Mouse (Mus musculus): ENCODE measurements around the gene Gm20547. TPM values are rescaled to one million over a fixed set of nuclear protein-coding genes. Genes with fewer than 3 reads are reported as not detected.
A peak's percentile ranks its signal among the peaks of the same experiment; 100 is the strongest.
"Not testable (repeated sequence)": the region's sequence is repeated elsewhere in the genome, so short reads cannot be mapped to it uniquely, and the experiment has no call there.

Gene Gm20547
- polyA plus RNA-seq, 1 experiment from 2014 or later = 0.06 TPM

- 0 out of 2 replicates have a peak overlapping the region, but pooled peaks have one; percentile 1 for H3K4me3 ChIP-seq
- peaks cover 25% of the 10 kb centered on the region for H3K4me1 ChIP-seq
- no peak for DNase-seq (ENCODE audit: low spot score)
- no peaks in the 10 kb centered on the region for H3K9me3 ChIP-seq (replicated peaks)
- no peak overlapping the region for H3K27ac ChIP-seq
- no peaks in the 10 kb centered on the region for H3K27me3 ChIP-seq (ENCODE audit: low read depth, poor library complexity, severe bottlenecking)
- 95% methylated on average over 7 of the region's 7 CpGs for WGBS
- H3K36me3 ChIP-seq = peaks cover 65% of the 10 kb centered on the region
Observed at GRCm38 (mm10) chr17:34838785-34839184, 43.1 kb downstream of the Gm20547 start.

GRCm38 (mm10) chr17:34837464-34838324, 44.1 kb downstream of the Gm20547 start:
- peak overlapping the region; percentile 83 for H3K27ac ChIP-seq
- H3K27me3 ChIP-seq (ENCODE audit: low read depth, poor library complexity, severe bottlenecking) = no peaks in the 10 kb centered on the region
- peaks cover 58% of the 10 kb centered on the region for H3K36me3 ChIP-seq
- WGBS = 36% methylated on average over 43 of the region's 43 CpGs
- peak overlapping the region; percentile 86 for H3K4me3 ChIP-seq
- peaks cover 25% of the 10 kb centered on the region for H3K4me1 ChIP-seq
- DNase-seq (ENCODE audit: low spot score) = no peak
- H3K9me3 ChIP-seq (replicated peaks) = no peaks in the 10 kb centered on the region

GRCm38 (mm10) chr17:34836856-34837221, 45.0 kb downstream of the Gm20547 start, which contains the start of the genes Stk19 and Dxo:
Gene Stk19 (minus strand): TSS chr17:34836945.
Gene Dxo (plus strand): TSS chr17:34837019.
- H3K36me3 ChIP-seq = peaks cover 58% of the 10 kb centered on the region
- no peaks in the 10 kb centered on the region for H3K9me3 ChIP-seq (replicated peaks)
- H3K4me3 ChIP-seq = peak within 1 kb of the TSS; percentile 86
- H3K27ac ChIP-seq = peak within 1 kb of the TSS; percentile 83
- H3K27me3 ChIP-seq (ENCODE audit: low read depth, poor library complexity, severe bottlenecking) = no peaks in the 10 kb centered on the region
- H3K4me1 ChIP-seq = peaks cover 25% of the 10 kb centered on the region
- DNase-seq (ENCODE audit: low spot score) = peak; percentile 98
- WGBS = under 1% methylated on average over 40 of the region's 40 CpGs

GRCm38 (mm10) chr17:34836155-34836855, 45.5 kb downstream of the Gm20547 start:
- peaks cover 56% of the 10 kb centered on the region for H3K36me3 ChIP-seq
- no peaks in the 10 kb centered on the region for H3K27me3 ChIP-seq (ENCODE audit: low read depth, poor library complexity, severe bottlenecking)
- peaks cover 25% of the 10 kb centered on the region for H3K4me1 ChIP-seq
- H3K27ac ChIP-seq = peak overlapping the region; percentile 83
- no peak for DNase-seq (ENCODE audit: low spot score)
- 4% methylated on average over 48 of the region's 48 CpGs for WGBS
- H3K4me3 ChIP-seq = peak overlapping the region; percentile 86
- no peaks in the 10 kb centered on the region for H3K9me3 ChIP-seq (replicated peaks)

- H3K27me3 ChIP-seq (ENCODE audit: low read depth, poor library complexity, severe bottlenecking); DNase-seq (ENCODE audit: low spot score); H3K27ac ChIP-seq; H3K9me3 ChIP-seq (replicated peaks); H3K4me1 ChIP-seq; H3K4me3 ChIP-seq: not testable (repeated sequence)
- 89% methylated on average over 1 of the region's 1 CpGs for WGBS
- H3K36me3 ChIP-seq = peaks cover 76% of the 10 kb centered on the region
Observed at GRCm38 (mm10) chr17:34830776-34831175, 51.1 kb downstream of the Gm20547 start.

- H3K4me3 ChIP-seq = no peak overlapping the region
- H3K4me1 ChIP-seq = no peaks in the 10 kb centered on the region
- no peaks in the 10 kb centered on the region for H3K27me3 ChIP-seq (ENCODE audit: low read depth, poor library complexity, severe bottlenecking)
- no peak for DNase-seq (ENCODE audit: low spot score)
- H3K27ac ChIP-seq = no peak overlapping the region
- WGBS = 80% methylated on average over 7 of the region's 7 CpGs
- no peaks in the 10 kb centered on the region for H3K9me3 ChIP-seq (replicated peaks)
- H3K36me3 ChIP-seq = no peaks in the 10 kb centered on the region
Observed at GRCm38 (mm10) chr17:34814818-34815370, 66.9 kb downstream of the Gm20547 start.

- not testable (repeated sequence) for H3K4me3 ChIP-seq; H3K36me3 ChIP-seq; H3K27me3 ChIP-seq (ENCODE audit: low read depth, poor library complexity, severe bottlenecking); H3K9me3 ChIP-seq (replicated peaks); H3K4me1 ChIP-seq; H3K27ac ChIP-seq
- WGBS = 60% methylated on average over 12 of the region's 12 CpGs
- peak; percentile 62 for DNase-seq (ENCODE audit: low spot score)
Observed at GRCm38 (mm10) chr17:34813747-34814146, 68.1 kb downstream of the Gm20547 start.

GRCm38 (mm10) chr17:34811275-34811674, 70.6 kb downstream of the Gm20547 start:
- no peak overlapping the region for H3K4me3 ChIP-seq
- H3K36me3 ChIP-seq = no peaks in the 10 kb centered on the region
- H3K4me1 ChIP-seq = no peaks in the 10 kb centered on the region
- no peaks in the 10 kb centered on the region for H3K9me3 ChIP-seq (replicated peaks)
- no peak overlapping the region for H3K27ac ChIP-seq
- no peaks in the 10 kb centered on the region for H3K27me3 ChIP-seq (ENCODE audit: low read depth, poor library complexity, severe bottlenecking)
- WGBS = 81% methylated on average over 15 of the region's 15 CpGs
- no peak for DNase-seq (ENCODE audit: low spot score)

- not testable (repeated sequence) for H3K27me3 ChIP-seq (ENCODE audit: low read depth, poor library complexity, severe bottlenecking); H3K36me3 ChIP-seq; H3K4me1 ChIP-seq; DNase-seq (ENCODE audit: low spot score); H3K27ac ChIP-seq; H3K4me3 ChIP-seq; H3K9me3 ChIP-seq (replicated peaks)
- 81% methylated on average over 8 of the region's 8 CpGs for WGBS
Observed at GRCm38 (mm10) chr17:34810811-34811210, 71.0 kb downstream of the Gm20547 start.

- H3K9me3 ChIP-seq (replicated peaks); H3K36me3 ChIP-seq; H3K4me1 ChIP-seq; H3K27me3 ChIP-seq (ENCODE audit: low read depth, poor library complexity, severe bottlenecking); H3K27ac ChIP-seq; DNase-seq (ENCODE audit: low spot score); H3K4me3 ChIP-seq: not testable (repeated sequence)
- 89% methylated on average over 5 of the region's 5 CpGs for WGBS
Observed at GRCm38 (mm10) chr17:34810411-34810810, 71.4 kb downstream of the Gm20547 start.

- Histone ChIP-seq H3K36me3 (no peaks in the 10 kb centered on the region), H3K4me3 (no peak overlapping the region), H3K27ac (no peak overlapping the region), H3K4me1 (no peaks in the 10 kb centered on the region), H3K9me3 (replicated peaks) (peaks cover 3% of the 10 kb centered on the region; the same call in 1 of the 2 replicates), H3K27me3 (ENCODE audit: low read depth, poor library complexity, severe bottlenecking) (no peaks in the 10 kb centered on the region)
- WGBS = 89% methylated on average over 6 of the region's 6 CpGs
- DNase-seq (ENCODE audit: low spot score) = no peak
Observed at GRCm38 (mm10) chr17:34808599-34809205, 73.1 kb downstream of the Gm20547 start.

GRCm38 (mm10) chr17:34807176-34807575, 74.7 kb downstream of the Gm20547 start:
- Histone ChIP-seq H3K4me1 (no peaks in the 10 kb centered on the region), H3K9me3 (replicated peaks) (peaks cover 3% of the 10 kb centered on the region; the same call in 1 of the 2 replicates), H3K36me3 (no peaks in the 10 kb centered on the region), H3K27me3 (ENCODE audit: low read depth, poor library complexity, severe bottlenecking) (no peaks in the 10 kb centered on the region), H3K4me3 (no peak overlapping the region), H3K27ac (no peak overlapping the region)
- no peak for DNase-seq (ENCODE audit: low spot score)
- WGBS = 69% methylated on average over 3 of the region's 3 CpGs
